Mouse (Mus musculus) adrenal gland, adult 18-20 months (tissue): ENCODE data around the gene Pprc1. TPM values are rescaled to one million over a fixed set of nuclear protein-coding genes. Genes with fewer than 3 reads are reported as not detected.

Experiments
- DNase-seq, 2 experiments: peaks; one replicate each; pipeline ENCODE4 v3.0.0; 2021 to 2022; ENCODE audit warnings: low spot score in 2 of 2
- long read RNA-seq, 2 experiments: library from polyadenylated mRNA; stranded (forward); transcript quantifications; one replicate each; pipeline ENCODE4 v2.0.0; 2021
- total RNA-seq, 2 experiments: library from RNA; stranded (reverse); gene quantifications; 1 replicate in 1 of 2; 2 replicates in 1 of 2; pipeline ENCODE4 v1.2.3; 2021

Gene Pprc1
- total RNA-seq: 10 to 100 TPM; 39.8 to 40.9 TPM
- long read RNA-seq, experiment 1, full-length matches to known transcripts: 1 of 2 reads
- long read RNA-seq, experiment 1, partial matches to known transcripts: 1 of 2 reads
- long read RNA-seq, experiment 1, other reads (novel, unspliced or antisense): 0 of 2 reads
- long read RNA-seq, experiment 2: 0 reads

DNA sequence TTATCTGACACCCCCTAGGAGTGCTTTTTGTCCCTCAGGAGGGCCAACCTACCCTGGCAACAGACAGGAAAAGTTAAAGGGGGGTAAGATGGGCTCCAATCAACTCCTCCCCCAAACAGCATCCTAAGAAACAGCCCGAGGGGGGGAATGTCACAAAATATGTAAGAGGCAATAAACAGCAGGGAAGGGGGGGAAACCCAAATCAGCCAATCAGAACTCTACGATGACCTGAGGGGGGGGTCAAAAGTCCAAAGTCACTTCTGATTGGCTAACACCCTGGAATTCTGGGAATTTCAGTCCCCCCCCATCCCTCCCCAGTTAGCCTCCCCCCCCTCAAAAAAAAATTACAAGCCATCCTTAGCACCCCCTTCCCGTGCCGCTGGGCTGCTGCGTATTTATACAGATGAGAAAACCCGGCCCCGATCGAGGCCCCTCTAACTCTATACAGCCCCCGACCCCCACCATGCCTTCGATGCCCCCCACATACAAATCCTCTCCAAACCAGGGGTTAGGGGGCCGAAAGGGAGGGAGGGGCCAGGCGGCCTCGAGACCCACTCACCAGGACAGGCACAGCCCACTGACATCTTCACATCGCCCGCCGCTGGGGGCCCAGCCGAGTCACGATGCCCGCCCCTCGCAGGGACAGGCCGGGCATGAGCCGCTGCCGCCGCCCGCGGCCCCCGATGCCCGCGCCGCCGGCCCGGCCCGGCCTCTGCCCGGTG is at the start of gene Pprc1:
Gene Pprc1 (plus strand): TSS at position 616 of the 722 bp plus-strand sequence.
- no peak for DNase-seq

DNA sequence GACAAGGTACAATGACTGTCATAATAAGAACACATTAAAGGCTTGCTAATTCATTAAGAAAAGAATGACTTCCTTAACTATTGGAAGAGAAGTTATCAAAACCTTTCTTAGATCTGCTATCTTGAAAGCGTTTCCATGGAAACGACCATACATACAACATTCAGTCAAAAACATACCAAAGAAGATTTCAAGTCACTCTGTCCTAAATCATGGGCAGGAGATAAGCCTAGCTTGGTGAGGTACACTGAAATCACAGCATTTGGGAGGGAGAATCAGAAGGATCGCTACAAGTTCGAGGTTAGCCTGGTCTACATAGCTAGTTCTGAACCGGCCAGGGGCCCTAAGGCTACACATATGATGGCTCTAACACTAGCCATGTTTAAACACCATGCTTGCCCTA is 47.3 kb upstream of the Pprc1 start:
- DNase-seq: no peak

DNA sequence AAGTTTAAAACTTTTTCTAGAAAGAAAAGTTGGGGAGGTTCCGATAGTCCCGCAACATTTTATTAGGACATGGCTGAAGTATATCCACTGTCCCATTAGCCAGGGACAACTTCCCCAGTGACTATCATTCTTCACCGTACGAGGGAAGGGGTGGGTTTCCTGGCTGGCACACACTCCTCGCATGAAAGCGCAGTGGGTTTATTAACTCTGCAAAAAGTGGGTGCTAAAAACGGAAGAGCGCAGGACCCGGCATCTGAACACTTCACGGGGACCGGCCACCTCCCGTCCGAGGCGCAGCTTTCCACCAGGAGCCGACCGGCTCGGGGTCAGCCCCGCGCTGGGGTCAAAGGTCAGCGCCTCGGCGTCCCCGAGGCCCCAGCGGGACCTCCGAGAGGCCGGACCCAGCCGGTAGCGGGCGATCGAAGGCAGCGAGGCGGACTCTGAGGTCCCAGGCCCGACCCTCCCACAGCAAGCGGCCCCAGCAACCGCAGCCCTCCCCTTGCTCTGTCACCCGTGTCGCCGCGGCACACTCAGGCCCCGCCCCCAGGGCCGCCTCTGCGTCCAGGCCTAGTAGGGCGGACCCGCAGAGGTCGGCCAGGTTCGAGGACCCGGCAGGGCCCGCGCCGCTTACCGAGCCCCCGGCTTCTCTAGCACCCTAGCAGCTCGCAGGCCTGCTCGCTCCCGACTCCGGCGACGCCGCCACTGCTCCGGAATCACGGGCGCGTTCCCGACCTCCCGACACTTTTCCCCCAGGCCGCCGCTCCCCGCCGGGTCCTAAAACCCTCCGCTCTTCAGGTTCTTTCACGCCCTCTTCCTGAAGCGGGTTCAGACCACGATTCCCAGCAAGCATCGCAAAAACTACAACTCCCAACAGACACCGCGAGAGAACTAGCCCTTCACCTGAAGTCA is 46.6 kb upstream of the Pprc1 start, which contains the start of gene Armh3:
Gene Armh3 (minus strand): TSS at position 704 of the 909 bp plus-strand sequence.
- peak; percentile 85 to 89 for DNase-seq

DNA sequence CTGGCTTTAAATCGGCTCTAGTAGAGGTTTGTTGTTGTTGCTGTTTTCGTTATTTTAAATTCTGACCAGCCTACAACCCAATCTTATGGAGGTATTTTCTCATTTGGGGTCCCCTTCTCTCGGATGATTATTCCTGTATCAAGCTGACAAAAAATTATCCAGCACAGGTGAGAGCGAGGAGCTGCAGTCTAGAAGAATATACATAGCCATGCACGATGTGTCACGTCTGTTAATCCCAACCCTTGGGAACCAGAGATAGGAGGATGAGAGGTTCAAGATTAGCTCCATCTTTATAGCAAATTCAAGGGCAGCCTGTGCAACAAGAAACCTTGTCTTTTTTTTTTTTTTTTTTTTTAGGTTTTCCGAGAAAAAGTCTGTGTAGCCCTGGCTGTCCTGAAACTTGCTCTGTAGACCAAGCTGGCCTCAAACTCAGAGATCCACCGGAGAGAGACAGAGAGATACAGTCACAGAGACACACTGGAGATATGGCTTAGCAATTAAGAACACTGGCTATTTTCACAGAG is 45.9 kb upstream of the Pprc1 start:
- DNase-seq: no peak

DNA sequence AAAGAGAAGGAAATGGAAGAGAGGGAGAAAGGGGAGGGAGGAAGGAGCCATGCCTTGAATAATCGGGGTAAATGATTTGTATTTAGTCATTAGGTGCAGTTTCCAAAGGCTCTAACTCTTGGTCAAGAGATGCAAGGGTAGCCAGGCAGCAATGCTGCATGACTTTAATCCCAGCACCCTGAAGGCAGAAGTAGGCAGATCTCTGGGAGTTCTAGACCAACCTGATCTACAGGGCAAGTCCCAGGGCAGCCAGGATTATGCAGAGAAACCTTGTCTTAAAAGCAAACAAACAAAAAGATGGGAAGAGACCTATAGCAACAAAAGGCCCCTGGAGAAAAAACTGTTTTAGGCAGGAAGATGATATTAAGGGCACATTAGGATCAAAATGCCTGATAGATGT is 45.3 kb upstream of the Pprc1 start:
- no peak for DNase-seq

DNA sequence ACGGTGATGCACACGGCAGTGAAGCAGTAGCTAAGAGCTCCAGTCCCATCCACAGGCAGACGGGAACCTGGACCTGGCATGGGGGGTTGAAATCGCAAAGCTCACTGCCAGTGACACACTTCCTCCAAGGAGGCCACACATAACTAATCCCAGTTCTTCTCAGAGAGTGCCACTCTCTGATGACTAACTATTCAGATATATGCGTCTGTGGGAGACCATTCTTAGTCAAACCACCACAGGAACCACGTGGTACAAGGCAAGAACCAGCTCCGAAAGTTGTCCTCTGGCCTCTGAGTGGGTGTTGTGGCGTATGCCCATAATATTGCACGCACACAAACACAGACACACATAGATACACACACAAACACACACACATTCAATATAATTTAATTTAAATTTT is 42.4 kb upstream of the Pprc1 start:
- no peak for DNase-seq

DNA sequence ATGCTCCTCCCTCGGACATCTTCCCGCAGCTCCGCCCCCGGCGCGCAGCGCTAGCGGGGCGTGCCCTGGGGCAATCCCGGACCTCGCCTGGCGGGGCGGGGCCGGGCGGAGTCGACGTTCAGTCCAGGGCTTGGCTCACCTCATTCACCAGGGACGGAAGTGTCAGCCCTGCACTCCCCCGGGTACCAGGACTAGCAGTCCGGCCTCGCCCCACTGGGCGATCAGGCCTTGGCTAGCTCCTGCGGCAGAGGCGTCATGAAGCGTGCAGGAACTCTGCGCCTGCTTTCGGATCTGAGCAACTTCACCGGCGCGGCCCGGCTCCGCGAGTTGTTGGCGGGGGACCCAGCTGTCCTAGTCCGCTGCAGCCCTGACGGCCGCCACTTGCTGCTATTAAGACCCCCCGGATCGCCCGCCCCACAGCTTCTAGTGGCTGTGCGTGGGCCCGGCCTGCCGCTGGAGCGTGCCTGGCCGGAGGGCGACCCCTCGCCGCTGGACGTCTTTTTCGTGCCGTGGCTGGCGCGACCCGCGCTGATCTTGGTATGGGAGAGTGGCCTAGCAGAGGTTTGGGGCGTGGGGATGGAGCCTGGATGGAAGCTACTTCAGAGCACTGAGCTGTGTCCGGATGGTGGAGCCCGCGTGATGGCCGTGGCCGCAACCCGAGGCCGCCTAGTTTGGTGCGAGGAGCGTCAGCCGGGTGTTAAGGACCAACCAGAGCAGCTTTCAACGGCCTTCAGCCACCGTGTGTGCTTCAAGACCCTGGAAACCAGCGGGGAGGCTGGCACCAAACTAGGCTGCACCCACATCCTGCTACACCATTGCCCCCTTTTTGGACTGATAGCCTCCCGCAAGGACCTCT is 41.1 kb upstream of the Pprc1 start, which contains the start of gene Hps6:
Gene Hps6 (plus strand): TSS at position 138 of the 856 bp plus-strand sequence.
- DNase-seq: peak; percentile 90 to 91

DNA sequence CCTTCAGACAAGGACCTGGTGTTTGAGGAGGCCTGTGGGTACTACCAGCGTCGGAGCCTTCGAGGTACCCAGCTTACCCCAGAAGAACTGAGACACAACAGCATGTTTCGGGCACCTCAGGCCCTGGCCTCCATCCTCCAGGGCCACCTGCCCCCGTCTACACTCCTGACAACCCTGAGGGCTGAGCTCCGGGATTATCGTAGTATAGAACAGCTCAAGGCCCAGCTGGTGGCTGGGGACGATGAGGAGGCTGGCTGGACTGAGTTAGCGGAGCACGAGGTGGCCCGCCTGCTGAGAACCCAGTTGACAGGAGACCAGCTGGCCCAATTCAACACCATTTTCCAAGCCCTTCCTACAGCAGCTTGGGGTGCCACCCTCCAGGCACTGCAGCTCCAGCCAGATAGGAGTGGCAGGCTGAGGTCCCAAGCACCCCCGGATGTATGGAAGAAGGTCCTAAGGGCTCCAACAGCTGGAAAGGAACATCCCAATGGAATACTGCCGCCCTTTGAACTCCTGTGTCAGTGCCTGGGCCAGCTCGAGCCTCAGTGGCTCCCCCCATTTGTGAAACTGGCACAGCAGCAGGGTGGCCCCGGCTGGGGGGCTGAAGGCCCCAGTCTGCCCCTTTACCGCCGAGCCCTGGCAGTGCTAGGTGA is 39.7 kb upstream of the Pprc1 start:
- DNase-seq: no peak

DNA sequence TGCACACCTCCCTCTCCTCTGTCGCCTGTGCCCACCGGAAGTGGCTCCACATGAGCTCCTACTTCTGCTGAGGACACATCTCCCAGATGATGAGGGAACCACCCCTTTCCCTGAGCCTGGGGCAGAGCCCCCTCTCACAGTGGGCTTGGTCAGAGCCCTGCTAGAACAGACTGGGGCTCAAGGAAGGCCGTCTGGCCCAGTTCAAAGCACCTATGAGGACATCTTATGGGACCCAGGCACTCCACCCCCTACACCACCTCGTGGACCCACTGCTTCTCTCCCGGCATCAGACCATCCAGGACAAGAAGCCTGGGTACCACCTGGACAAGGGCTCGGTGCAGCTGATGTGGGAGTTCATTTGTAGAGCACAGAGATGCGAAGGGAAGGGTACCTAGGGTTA is 39.0 kb upstream of the Pprc1 start:
- DNase-seq: no peak

DNA sequence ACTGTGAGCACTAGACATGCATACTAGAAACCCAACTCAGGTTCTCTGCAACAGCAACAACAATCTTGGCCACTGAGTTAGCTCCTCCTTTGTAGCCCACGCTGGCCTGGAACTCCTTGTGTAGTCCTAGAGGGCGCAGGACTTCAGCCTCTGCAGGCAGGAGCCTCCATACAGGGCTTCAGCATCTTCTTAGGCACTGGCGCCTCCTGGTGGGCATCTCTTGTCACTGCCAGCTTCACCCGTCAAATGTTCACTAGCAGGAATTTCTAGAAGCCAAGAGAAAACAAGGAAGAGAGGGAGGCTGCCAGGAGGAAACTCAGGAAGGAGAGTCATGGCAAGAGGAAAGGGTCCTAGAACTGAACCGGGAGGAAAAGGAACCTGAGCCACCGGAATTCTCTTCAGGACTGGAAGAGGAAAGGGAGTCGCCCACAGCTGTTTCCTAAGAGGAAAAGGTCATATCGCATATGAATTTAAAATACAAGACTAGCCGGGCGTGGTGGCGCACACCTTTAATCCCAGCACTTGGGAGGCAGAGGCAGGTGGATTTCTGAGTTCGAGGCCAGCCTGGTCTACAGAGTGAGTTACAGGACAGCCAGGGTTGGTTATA is 30.0 kb upstream of the Pprc1 start:
- DNase-seq: peak; percentile 87 to 92

DNA sequence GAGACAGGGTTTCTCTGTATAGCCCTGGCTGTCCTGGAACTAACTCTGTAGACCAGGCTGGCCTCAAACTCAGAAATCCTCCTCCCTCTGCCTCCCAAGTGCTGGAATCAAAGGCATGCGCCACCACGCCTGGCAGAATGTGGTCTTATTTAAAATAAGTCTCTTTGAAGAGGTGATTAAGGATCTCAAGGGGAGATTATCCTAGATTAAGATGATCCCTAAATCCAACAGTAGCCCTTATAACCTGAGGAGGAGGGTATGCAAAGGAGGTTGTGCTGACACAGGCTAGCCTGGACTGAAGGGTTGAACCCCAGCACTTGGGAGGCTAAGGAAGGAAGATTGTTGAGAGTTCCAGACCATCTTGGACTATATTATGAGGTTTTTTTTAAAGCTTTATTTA is 28.7 kb upstream of the Pprc1 start:
- no peak for DNase-seq

DNA sequence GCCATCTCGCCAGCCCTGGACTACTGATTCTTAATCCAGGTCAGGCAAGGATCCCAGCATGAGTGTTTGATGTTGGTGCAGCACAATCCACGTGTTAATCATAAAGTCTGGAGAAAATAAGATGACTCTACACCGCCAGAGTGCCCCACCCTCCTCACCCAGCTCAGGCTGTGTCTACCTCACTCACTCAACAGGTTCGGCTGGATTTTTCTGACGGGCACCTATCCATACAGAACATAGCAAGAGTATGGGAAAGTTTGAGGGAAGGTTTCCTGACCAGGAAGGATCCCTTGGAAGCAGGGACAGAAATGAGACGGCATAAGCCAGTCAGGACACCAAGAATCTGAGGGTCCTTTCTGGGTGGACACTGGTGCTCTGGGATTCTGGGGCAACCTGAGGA is 19.7 kb upstream of the Pprc1 start:
- DNase-seq: no peak

DNA sequence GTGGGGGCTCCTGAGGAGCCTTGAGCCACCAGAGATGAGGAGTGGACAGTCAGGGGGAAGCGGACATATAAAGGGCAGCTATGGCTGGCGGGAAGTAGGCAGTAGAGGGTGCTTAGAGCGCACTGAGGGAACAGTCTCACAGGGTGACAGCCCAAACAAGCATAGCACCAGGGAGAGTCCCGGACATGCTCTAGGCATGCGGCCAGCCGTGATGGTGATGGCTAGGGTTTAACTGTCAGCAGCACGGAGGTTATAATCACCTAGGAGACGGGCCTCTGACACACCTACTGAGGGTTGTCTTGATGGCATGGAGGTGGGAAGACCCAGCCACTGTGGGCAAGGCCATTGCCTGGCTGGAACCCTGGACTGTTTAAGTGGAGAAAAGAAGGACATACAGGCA is 18.1 kb upstream of the Pprc1 start:
- no peak for DNase-seq

DNA sequence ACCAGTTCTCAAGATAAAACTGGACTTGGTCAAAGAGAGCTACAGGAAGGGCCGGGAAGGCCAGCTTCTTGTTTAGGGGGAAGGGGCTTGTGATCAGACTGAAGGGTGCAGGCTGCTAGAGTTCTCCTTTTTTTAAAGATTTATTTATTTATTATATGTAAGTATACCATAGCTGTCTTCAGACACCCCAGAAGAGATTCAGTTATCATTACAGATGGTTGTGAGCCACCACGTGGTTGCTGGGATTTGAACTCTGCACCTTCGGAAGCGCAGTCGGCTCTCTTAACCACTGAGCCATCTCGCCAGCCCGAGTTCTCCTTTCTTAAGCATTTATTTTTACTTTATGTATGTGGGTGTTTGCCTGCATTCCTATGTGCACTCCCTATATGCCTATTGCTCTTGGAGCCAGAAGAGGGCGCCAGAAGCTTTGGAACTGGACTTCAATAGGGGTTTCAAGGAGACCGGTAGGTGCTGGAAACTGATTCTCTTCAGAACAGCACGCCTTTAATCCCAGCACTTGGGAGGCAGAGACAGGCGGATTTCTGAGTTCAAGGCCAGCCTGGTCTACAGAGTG is 15.9 kb upstream of the Pprc1 start:
- no peak for DNase-seq

DNA sequence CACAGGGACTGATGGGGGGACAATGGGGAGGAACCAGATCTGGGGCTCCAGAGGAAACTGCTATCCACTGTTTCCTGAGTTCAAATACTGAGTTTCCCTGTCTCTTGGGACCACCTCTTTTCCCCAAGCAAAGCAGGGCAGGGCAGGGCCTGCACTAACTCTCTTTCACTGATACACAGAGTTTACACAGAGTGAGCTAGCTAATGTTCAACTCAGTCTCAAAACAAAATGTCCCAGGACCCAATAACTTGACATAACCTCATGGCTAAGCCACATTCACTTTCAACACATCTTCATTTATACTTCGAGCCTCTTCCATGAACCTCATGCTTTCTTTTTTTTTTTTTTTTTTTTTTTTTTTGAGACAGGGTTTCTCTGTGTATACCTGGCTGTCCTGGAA is 15.0 kb upstream of the Pprc1 start:
- DNase-seq: no peak

DNA sequence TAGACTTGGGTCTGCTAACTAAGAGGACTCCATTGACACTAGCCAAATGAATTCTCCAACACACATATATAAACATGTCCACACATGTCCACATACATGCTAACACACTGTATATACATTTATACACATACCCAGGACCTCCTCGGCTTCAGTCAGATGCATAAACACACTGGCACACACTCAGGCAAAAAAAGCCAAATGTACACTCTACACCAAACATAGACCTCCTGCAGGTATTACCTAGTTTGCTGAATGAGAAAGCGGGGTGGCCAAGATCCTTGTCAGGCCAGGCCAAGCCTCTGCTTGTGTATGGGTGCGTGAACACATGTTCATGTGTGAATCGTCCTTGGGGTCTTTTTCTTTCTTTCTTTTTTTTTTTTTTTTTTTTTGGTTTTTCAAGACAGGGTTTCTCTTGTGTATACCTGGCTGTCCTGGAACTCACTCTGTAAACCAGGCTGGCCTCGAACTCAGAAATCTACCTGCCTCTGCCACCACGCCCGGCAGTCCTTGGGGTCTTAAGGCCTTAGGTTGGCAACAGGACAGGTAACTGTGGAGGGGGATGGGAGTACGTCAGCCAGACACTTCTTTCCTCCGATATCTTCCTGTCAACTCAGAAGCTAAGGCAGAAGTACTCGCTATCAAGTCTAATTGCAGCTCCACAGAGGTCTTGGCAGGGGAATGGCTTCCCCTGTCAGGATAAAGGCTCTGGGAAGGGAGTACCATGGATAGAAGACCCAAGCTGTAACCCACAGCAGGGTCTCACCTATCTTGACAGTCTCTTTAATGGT is 14.3 kb upstream of the Pprc1 start:
- no peak for DNase-seq

DNA sequence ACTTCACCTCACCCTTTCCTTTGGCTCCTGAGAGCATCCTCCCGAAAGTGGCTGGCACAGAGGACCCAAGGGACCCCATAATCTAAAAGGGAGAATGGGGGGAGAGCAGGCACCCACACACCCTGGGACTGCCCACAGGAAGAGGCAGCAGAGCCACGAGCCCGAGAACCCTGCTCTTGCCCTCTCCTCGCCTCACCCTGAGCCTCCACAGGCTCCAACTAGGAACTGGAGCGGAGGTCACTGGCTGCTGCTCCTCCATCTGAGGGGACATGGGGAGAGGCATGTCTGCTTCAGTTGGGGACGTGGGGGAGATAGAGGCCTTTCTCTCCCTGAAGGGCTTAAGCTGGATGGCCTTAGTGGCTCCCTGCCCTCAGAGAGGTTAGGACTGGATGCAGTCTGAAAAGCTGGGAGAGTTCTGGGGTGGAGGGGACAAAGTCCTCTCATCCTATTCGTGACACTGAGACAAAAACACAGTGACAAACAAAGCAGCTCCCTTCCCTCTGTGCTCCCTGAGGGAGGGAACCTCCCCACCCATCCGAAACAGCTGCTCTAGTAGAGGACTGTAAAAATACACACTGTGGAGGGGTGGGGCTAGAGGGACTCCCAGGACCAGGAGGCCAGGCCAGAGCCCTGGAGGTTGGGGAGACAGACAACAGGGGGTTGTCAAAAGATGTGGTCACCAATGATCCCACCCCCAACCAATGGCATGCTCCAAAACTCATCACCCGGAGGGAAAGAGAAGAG is 12.8 kb upstream of the Pprc1 start:
- no peak for DNase-seq
